Mouse (Mus musculus): ENCODE measurements around the gene Aqp7.
"Not testable (repeated sequence)": the region's sequence is repeated elsewhere in the genome, so short reads cannot be mapped to it uniquely, and the experiment has no call there.

Aqp7 gene

GRCm38 (mm10) chr4:41047524-41048271 lies at the start of gene Aqp7:
Gene Aqp7 (minus strand): TSS chr4:41048139.
- no peak for DNase-seq (ENCODE audit: low spot score)

GRCm38 (mm10) chr4:41097381-41097780 lies 49.4 kb upstream of the Aqp7 start:
- DNase-seq (ENCODE audit: low spot score), result no peak

GRCm38 (mm10) chr4:41096794-41097193 lies 48.9 kb upstream of the Aqp7 start:
- no peak for DNase-seq (ENCODE audit: low spot score)

- DNase-seq (ENCODE audit: low spot score), result no peak
Measured at GRCm38 (mm10) chr4:41096169-41096568, 48.2 kb upstream of the Aqp7 start.

GRCm38 (mm10) chr4:41094361-41094760 lies 46.4 kb upstream of the Aqp7 start:
- peak; percentile 41 for DNase-seq (ENCODE audit: low spot score)

GRCm38 (mm10) chr4:41092958-41093357 lies 45.0 kb upstream of the Aqp7 start:
- DNase-seq (ENCODE audit: low spot score), result no peak

- no peak for DNase-seq (ENCODE audit: low spot score)
Measured at GRCm38 (mm10) chr4:41091391-41091790, 43.5 kb upstream of the Aqp7 start.

GRCm38 (mm10) chr4:41089705-41090104 lies 41.8 kb upstream of the Aqp7 start:
- no peak for DNase-seq (ENCODE audit: low spot score)

GRCm38 (mm10) chr4:41089189-41089588 lies 41.2 kb upstream of the Aqp7 start:
- DNase-seq (ENCODE audit: low spot score), result no peak

GRCm38 (mm10) chr4:41087459-41088298 lies 39.7 kb upstream of the Aqp7 start:
- no peak for DNase-seq (ENCODE audit: low spot score)

- DNase-seq (ENCODE audit: low spot score), result no peak
Measured at GRCm38 (mm10) chr4:41086947-41087346, 39.0 kb upstream of the Aqp7 start.

GRCm38 (mm10) chr4:41084819-41085218 lies 36.9 kb upstream of the Aqp7 start:
- DNase-seq (ENCODE audit: low spot score), result no peak

- not testable (repeated sequence) for DNase-seq (ENCODE audit: low spot score)
Measured at GRCm38 (mm10) chr4:41082803-41083202, 34.9 kb upstream of the Aqp7 start.

GRCm38 (mm10) chr4:41081733-41082132 lies 33.8 kb upstream of the Aqp7 start:
- no peak for DNase-seq (ENCODE audit: low spot score)

GRCm38 (mm10) chr4:41078726-41079125 lies 30.8 kb upstream of the Aqp7 start:
- no peak for DNase-seq (ENCODE audit: low spot score)

- DNase-seq (ENCODE audit: low spot score), result no peak
Measured at GRCm38 (mm10) chr4:41074461-41074860, 26.5 kb upstream of the Aqp7 start.

GRCm38 (mm10) chr4:41073008-41073817 lies 25.3 kb upstream of the Aqp7 start:
- DNase-seq (ENCODE audit: low spot score), result no peak

GRCm38 (mm10) chr4:41071500-41072429 lies 23.8 kb upstream of the Aqp7 start:
- DNase-seq (ENCODE audit: low spot score), result no peak

GRCm38 (mm10) chr4:41065196-41065595 lies 17.3 kb upstream of the Aqp7 start:
- DNase-seq (ENCODE audit: low spot score), result no peak

- no peak for DNase-seq (ENCODE audit: low spot score)
Measured at GRCm38 (mm10) chr4:41063894-41064673, 16.1 kb upstream of the Aqp7 start.

All from lung, postnatal 25 days (tissue).